Mouse (Mus musculus) embryonic facial prominence, embryonic 13.5 days (tissue): Measurements from ENCODE around the gene Fosb. TPM values are rescaled to one million over a fixed set of nuclear protein-coding genes. Genes with fewer than 3 reads are reported as not detected.
"Not testable (repeated sequence)": the region's sequence is repeated elsewhere in the genome, so short reads cannot be mapped to it uniquely, and the experiment has no call there.

ENCODE experiments used
- ATAC-seq: fragments of 200-750 bp; cut with Nextera tagmentation; 2 replicates; pipeline ENCODE4 v1.8.0; 2017; ENCODE audit warnings: low read depth; ENCODE audit not compliant: insufficient number of reproducible peaks, insufficient read depth, low FRiP score, low TSS enrichment
- H3K27ac ChIP-seq: fragments of 300-500 bp; sonication (generic); 2 replicates; pipeline ENCODE4 v1.5.1; 2015; ENCODE audit warnings: moderate library complexity, mild to moderate bottlenecking, inconsistent platforms
- H3K27me3 ChIP-seq: fragments of 300-500 bp; sonication (generic); 2 replicates; pipeline ENCODE4 v1.6.1; 2015; ENCODE audit warnings: mild to moderate bottlenecking, inconsistent platforms
- H3K36me3 ChIP-seq: fragments of 300-500 bp; sonication (generic); 2 replicates; pipeline ENCODE4 v1.6.1; 2015; ENCODE audit warnings: mild to moderate bottlenecking, inconsistent platforms
- H3K4me1 ChIP-seq: fragments of 300-500 bp; sonication (generic); 2 replicates; pipeline ENCODE4 v1.6.1; 2015; ENCODE audit warnings: inconsistent platforms
- H3K4me2 ChIP-seq: fragments of 300-500 bp; sonication (generic); 2 replicates; pipeline ENCODE4 v1.6.1; 2015; ENCODE audit warnings: moderate library complexity, mild to moderate bottlenecking, inconsistent platforms
- H3K4me3 ChIP-seq: fragments of 300-500 bp; sonication (generic); 2 replicates; pipeline ENCODE4 v1.5.1; 2015; ENCODE audit warnings: mild to moderate bottlenecking, inconsistent platforms
- H3K9ac ChIP-seq: fragments of 300-500 bp; sonication (generic); 2 replicates; pipeline ENCODE4 v1.6.1; 2015; ENCODE audit warnings: mild to moderate bottlenecking, inconsistent platforms
- H3K9me3 ChIP-seq: fragments of 300-500 bp; sonication (generic); 2 replicates; pipeline ENCODE4 v1.6.1; 2016; ENCODE audit warnings: inconsistent platforms
- WGBS: fragments of 180-500 bp; shearing (Covaris S2); methylation state at CpG from one replicate; pipeline ENCODE4 v1.1.7; 2015; ENCODE audit warnings: mixed read lengths; 5-methylcytosine and 5-hydroxymethylcytosine counted together
- polyA plus RNA-seq: library from polyadenylated mRNA; unstranded; fragments of >200 nt; fragmentation: Nextera tagmentation; extraction: Ambion mirVana; gene quantifications from 2 replicates; pipeline ENCODE4 v1.2.1, GENCODE M21; 2015

Fosb gene
- polyA plus RNA-seq, 1 experiment from 2014 or later, result 0.06 TPM

DNA sequence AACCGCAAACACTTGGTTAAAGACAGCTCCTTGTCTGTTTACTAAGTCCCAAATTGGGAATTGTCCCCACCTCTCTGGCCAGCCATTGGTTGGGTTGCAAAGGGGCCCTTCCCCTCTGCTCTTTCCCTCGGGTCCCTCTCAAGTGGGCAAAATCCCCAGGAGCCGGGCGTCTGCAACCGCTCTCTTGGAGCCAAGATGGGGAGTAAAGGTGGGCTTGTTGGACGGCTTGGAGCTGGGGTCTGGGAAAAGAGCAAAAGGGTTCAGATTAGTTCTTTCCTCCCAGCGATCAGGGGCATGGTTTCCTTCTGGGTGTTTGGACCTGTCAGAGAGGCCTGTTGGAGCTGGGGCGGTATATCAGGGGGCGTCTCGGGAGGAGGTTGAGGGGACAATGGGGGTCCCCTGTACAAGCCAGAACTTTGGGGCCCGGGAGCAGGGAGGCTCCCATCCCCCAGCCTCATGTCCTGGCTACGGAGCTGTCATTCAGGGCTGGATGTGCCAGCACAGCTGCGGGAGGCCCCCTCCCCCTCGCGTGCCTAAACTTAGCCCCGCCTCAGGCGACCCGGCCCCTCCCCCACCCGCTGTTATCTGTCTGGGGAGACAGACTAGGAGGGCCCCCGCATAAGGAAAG is 18.8 kb downstream of the Fosb start:
- Histone ChIP-seq H3K27ac (no peak overlapping the region), H3K4me3 (peak overlapping the region; percentile 40)
- under 1% methylated on average over 20 of the region's 20 CpGs for WGBS

DNA sequence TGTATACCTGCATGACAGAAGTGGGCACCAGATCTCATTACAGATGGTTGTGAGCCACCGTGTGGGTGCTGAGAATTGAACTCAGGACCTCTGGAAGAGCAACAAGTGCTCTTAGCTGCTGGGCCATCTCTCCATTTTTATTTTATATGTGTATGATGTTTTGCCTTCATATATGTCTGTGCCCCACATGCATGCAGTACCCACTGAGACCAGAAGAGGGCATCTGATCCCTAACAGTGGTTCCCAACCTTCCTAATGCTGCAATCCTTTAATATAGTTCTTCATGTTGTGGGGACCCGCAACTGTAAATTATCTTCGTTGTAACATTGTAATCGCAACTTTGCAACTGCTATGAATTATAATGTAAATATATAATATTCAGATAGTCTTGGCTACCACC is 25.1 kb downstream of the Fosb start:
- Histone ChIP-seq H3K4me2 (no peak overlapping the region), H3K9ac (no peak overlapping the region), H3K27me3 (peaks cover 39% of the 10 kb centered on the region), H3K4me3 (no peak overlapping the region), H3K36me3 (peaks cover 2% of the 10 kb centered on the region; the same call in 1 of the 2 replicates), H3K9me3 (no peaks in the 10 kb centered on the region), H3K27ac (no peak overlapping the region), H3K4me1 (peaks cover 10% of the 10 kb centered on the region)
- ATAC-seq, result no peak
- WGBS, result 24% methylated on average over 4 of the region's 4 CpGs

More for the DNA sequence above, 18.8 kb downstream of the Fosb start:
- Histone ChIP-seq H3K9me3 (no peaks in the 10 kb centered on the region), H3K9ac (peak overlapping the region; percentile 63), H3K4me1 (peaks cover 22% of the 10 kb centered on the region), H3K36me3 (peaks cover 6% of the 10 kb centered on the region; the same call in 1 of the 2 replicates), H3K27me3 (no peaks in the 10 kb centered on the region), H3K4me2 (peak overlapping the region; percentile 62)
- no peak for ATAC-seq

DNA sequence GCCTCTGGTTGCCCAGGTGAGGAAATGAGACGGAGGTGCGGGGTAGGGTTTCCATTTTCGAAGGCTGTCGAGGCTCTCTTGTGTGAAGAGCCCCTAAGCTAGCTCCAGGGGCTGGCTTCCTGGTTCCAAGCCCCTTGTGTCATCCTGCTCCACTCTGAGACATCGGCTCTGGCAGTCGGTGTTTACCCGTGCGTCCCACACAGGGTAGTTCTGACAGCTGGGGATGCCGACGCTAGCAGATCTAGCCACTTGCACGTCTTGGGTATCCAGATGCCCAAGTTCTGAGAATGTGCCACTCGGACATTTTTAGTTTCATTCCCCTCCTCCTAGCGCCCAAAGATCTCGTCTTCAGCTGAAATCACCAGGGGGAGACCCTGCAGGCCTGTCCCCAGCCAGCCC is 26.4 kb downstream of the Fosb start:
- no peak for ATAC-seq
- Histone ChIP-seq H3K9me3 (no peaks in the 10 kb centered on the region), H3K27me3 (peaks cover 52% of the 10 kb centered on the region), H3K9ac (no peak overlapping the region), H3K36me3 (peaks cover 2% of the 10 kb centered on the region; the same call in 1 of the 2 replicates), H3K4me3 (peak overlapping the region; percentile 63), H3K4me1 (peaks cover 18% of the 10 kb centered on the region), H3K27ac (no peak overlapping the region), H3K4me2 (peak overlapping the region; percentile 98)
- 40% methylated on average over 14 of the region's 14 CpGs for WGBS

DNA sequence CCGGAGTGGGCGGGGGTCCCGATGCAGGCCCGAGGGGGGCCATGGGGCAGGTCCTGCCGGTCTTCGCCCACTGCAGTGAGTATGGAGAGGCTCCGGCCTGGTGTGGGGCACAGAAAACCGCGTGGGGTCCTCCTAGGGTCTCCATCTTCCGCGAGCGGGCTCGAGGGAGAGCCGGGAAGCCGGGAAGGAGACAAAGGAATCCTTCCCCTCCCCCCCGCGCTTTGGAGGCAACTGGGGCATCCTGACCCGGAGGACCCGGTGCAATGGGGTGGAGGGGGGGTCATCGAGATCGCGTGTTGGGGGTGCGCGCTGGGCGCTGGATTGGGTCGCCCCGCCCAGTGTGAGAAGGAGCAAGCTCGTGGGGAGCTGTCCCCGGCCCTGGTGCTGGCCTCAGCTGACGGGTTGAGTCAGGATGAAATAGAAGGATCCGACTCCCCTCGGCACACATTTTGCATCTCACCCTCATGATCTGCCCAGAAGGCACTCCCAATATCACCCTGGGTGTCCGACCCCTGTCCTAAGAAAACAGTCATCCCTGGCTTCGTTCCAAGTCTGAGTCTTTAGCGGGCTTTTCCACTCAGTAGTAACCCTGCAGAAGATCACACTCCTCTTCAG is 27.0 kb downstream of the Fosb start:
- H3K27me3 ChIP-seq, result peaks cover 57% of the 10 kb centered on the region
- peaks cover 2% of the 10 kb centered on the region; the same call in 1 of the 2 replicates for H3K36me3 ChIP-seq
- 1% methylated on average over 34 of the region's 35 CpGs for WGBS
- peak; percentile 57 for ATAC-seq
- peaks cover 18% of the 10 kb centered on the region for H3K4me1 ChIP-seq
- H3K27ac ChIP-seq, result no peak overlapping the region
- H3K9me3 ChIP-seq, result no peaks in the 10 kb centered on the region
- peak overlapping the region; percentile 63 for H3K4me3 ChIP-seq
- peak overlapping the region; percentile 98 for H3K4me2 ChIP-seq
- H3K9ac ChIP-seq, result peak overlapping the region; percentile 68

DNA sequence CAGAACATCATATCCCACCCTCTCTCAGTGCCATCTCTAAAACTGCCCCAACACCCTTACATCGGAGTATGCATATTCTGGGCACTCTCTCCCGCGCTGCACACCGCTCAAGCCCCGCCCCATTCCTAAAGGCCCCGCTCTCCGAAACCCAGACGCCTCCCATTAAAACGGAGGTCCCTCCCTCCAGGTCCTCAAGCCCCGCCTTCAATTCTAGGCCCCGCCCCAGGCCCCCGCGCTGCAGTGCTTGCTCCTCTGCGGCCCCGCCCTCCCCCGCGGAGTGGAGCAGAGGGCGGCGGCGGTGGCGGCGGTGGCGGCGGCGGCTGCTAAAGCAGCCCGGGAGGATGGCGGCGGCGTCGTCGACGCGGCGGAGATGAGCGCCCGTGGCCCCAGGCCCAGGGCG is 27.5 kb downstream of the Fosb start, which contains the start of gene Rtn2:
Gene Rtn2, plus strand, starts transcription at position 240 of the 400 bp plus-strand sequence.
- ATAC-seq, result peak; percentile 78
- peak within 1 kb of the TSS; percentile 63 for H3K4me3 ChIP-seq
- no peaks in the 10 kb centered on the region for H3K9me3 ChIP-seq
- H3K27me3 ChIP-seq, result peaks cover 62% of the 10 kb centered on the region
- H3K27ac ChIP-seq, result no peak within 1 kb of the TSS
- peaks cover 2% of the 10 kb centered on the region; the same call in 1 of the 2 replicates for H3K36me3 ChIP-seq
- WGBS, result under 1% methylated on average over 34 of the region's 37 CpGs
- peak within 1 kb of the TSS; percentile 68 for H3K9ac ChIP-seq
- peak within 1 kb of the TSS; percentile 98 for H3K4me2 ChIP-seq
- H3K4me1 ChIP-seq, result peaks cover 18% of the 10 kb centered on the region

DNA sequence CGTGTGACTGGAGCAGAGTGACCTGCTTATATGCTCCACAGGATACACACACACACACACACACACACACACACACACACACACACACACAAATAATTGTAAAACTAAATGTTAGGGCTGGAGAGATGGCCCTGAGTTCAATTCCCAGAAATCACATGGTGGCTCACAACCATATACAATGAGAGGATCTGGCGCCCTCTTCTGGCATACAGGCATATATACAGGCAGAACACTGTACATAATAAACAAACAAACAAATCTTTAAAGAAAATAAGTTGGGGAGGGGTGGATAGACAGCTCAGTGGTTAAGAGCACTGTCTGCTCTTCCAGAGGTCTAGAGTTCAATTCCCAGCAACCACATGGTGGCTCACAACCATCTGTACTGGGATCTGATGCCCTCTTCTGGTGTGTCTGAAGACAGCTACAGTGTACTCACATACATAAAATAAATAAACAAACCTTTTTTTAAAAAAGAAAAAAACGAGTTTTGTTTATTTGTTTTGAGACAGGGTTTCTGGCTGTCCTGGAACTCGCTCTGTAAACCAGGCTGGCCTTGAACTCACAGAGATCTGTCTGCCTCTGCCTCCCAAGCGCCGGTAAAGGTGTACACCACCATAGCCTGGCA is 28.1 kb downstream of the Fosb start:
- Histone ChIP-seq H3K27me3 (peaks cover 64% of the 10 kb centered on the region), H3K4me2 (peak overlapping the region; percentile 98), H3K4me3 (peak overlapping the region; percentile 63), H3K4me1 (peaks cover 18% of the 10 kb centered on the region)
- H3K9ac ChIP-seq, H3K36me3 ChIP-seq, H3K9me3 ChIP-seq, H3K27ac ChIP-seq, ATAC-seq: not testable (repeated sequence)
- WGBS, result 37% methylated on average over 6 of the region's 6 CpGs

DNA sequence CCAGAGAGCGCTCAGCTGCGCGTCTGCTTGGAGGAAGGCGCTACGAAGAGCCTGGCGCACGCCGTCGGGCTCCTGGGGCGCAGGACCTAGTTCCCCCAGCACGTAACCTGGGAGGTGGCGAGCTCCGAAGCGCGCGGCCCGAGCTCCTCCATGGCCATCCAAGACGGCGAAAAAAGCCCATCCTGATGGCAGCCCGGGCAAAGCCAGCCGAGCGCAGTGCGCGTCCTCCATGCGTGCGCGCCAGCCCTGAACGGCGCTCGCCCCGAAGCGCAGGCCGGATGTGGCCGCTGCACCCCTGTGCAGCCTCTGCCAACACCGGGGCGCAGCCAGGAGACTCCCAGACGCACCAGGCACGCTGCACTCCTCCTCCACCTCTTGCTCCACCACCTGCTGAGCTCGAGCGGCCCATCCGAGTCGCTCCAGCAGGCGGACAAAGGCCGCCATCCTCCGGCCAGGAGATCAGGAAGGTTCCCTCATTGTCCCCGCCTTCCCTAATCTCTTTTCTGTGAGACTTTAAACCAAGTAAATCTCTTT is 30.2 kb downstream of the Fosb start, which contains the start of gene Ppm1n:
Gene Ppm1n, minus strand, starts transcription at position 484 of the 534 bp plus-strand sequence.
- Histone ChIP-seq H3K27me3 (peaks cover 64% of the 10 kb centered on the region), H3K9me3 (peaks cover 2% of the 10 kb centered on the region; the same call in 1 of the 2 replicates)

DNA sequence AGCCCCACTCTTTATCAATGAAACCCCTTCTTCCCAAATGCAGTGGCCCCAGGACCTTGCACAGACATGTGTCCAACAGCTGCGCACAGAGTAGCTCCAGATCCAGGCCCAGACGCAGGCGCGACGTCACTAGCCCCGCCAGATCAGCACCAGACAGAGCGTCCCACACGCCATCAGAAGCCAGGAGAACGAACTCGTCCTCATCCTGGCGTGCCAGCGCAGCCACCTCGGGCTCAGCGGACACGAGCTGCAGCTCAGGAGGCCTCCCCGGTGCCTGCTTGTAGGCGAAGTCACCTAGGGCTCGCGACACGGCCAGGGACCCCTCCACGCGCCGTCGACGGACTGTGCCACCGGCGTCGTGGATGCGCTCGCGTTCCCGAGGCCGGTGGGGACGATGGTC is 30.8 kb downstream of the Fosb start:
- peak overlapping the region; percentile 54 for H3K4me2 ChIP-seq
- H3K9ac ChIP-seq, result no peak overlapping the region
- peaks cover 64% of the 10 kb centered on the region for H3K27me3 ChIP-seq
- H3K4me3 ChIP-seq, result peak overlapping the region; percentile 32
- H3K27ac ChIP-seq, result no peak overlapping the region
- H3K9me3 ChIP-seq, result peaks cover 2% of the 10 kb centered on the region; the same call in 1 of the 2 replicates
- no peak for ATAC-seq
- WGBS, result 2% methylated on average over 34 of the region's 34 CpGs
- peaks cover 18% of the 10 kb centered on the region for H3K4me1 ChIP-seq
- H3K36me3 ChIP-seq, result no peaks in the 10 kb centered on the region

More for the DNA sequence above, 30.2 kb downstream of the Fosb start, which contains the start of gene Ppm1n:
- Histone ChIP-seq H3K4me2 (peak within 1 kb of the TSS; percentile 54), H3K4me1 (peaks cover 18% of the 10 kb centered on the region), H3K9ac (peak within 1 kb of the TSS; percentile 52; the same call in 1 of the 2 replicates), H3K4me3 (peak within 1 kb of the TSS; percentile 32), H3K27ac (no peak within 1 kb of the TSS), H3K36me3 (no peaks in the 10 kb centered on the region)
- no peak for ATAC-seq
- under 1% methylated on average over 46 of the region's 46 CpGs for WGBS

DNA sequence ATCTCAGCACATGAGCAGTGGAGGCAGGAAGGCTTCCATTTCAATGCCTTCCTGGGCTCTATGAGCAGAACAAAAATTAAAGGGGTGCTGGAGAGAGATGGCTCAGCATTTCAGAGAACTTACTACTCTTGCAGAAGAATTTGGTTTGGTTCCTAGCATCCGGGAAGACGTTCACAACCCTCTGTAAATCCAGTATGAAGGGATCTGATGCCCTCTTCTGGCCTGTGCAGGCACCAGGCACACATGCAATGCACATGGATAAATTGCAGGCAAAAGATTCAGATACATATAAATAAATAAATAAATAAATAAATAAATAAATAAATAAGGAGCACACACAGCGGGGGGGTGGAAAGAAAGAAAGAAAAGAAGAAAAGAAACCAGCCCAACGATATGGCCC is 33.6 kb downstream of the Fosb start:
- Histone ChIP-seq H3K27me3 (peaks cover 41% of the 10 kb centered on the region), H3K4me1 (peaks cover 10% of the 10 kb centered on the region), H3K27ac (no peak overlapping the region), H3K36me3 (no peaks in the 10 kb centered on the region), H3K9ac (no peak overlapping the region), H3K9me3 (peaks cover 2% of the 10 kb centered on the region; the same call in 1 of the 2 replicates), H3K4me2 (no peak overlapping the region), H3K4me3 (no peak overlapping the region)
- ATAC-seq, result no peak
- WGBS, result 48% methylated on average over 4 of the region's 4 CpGs

DNA sequence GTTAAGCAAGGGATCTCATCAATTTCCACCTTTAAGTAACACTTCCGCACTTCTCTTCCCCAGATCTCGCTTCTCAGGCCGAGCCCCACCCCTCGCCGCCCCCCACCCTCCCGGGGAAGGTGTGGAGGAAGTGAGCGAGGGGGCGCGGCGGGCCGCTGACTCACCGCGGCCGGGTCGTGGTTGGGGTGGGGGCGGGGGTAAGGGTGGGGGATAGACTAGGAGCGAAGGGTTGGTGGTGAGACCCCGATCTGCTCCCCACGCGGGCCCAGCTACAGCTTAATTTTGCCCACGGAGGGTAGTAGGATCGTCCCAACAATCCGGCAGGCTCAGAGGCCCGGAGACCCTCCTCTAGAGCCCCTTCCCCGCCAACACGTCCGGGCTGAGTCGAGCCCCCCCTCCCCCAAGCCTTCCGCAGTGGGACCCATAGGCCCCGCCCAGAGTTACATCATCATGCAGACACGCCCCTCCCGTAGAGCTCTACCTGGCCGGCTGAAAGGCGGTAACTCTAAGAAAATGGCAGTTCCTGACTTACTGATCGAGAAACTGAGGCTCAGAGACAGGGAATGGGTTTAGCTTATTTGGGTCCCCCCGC is 37.6 kb downstream of the Fosb start:
- ATAC-seq, result peak; percentile 72
- under 1% methylated on average over 35 of the region's 36 CpGs for WGBS
- peak overlapping the region; percentile 96 for H3K4me3 ChIP-seq
- peaks cover 10% of the 10 kb centered on the region; the same call in 1 of the 2 replicates for H3K36me3 ChIP-seq
- peaks cover under 1% of the 10 kb centered on the region; the same call in 1 of the 2 replicates for H3K27me3 ChIP-seq
- peak overlapping the region; percentile 99 for H3K4me2 ChIP-seq
- peaks cover 32% of the 10 kb centered on the region for H3K4me1 ChIP-seq
- peak overlapping the region; percentile 91 for H3K9ac ChIP-seq
- peak overlapping the region; percentile 96 for H3K27ac ChIP-seq
- H3K9me3 ChIP-seq, result peaks cover 2% of the 10 kb centered on the region; the same call in 1 of the 2 replicates
